Mouse (Mus musculus) liver, embryonic 14.5 days (tissue): ENCODE results near the gene Eml5. TPM values are rescaled to one million over a fixed set of nuclear protein-coding genes. Genes with fewer than 3 reads are reported as not detected.

ENCODE experiments used
- ATAC-seq: fragments of 200-750 bp; cut with Nextera tagmentation; 2 replicates; pipeline ENCODE4 v1.8.0; 2017; ENCODE audit warnings: moderate number of reproducible peaks, mild to moderate bottlenecking, moderate library complexity; ENCODE audit not compliant: insufficient read depth
- DNase-seq, 3 experiments: peaks; one replicate each; pipeline ENCODE4 v3.0.0-alpha.2; 2012 to 2013; ENCODE audit warnings: low read depth in 3 of 3, low spot score in 3 of 3
- H3K27ac ChIP-seq: fragments of 300-500 bp; sonication (generic); 2 replicates; pipeline ENCODE4 v1.5.1; 2014; ENCODE audit warnings: moderate library complexity, mild to moderate bottlenecking, control low read depth, inconsistent platforms
- H3K27me3 ChIP-seq: fragments of 300-500 bp; sonication (generic); 2 replicates; pipeline ENCODE4 v1.6.1; 2014; ENCODE audit warnings: mild to moderate bottlenecking, low read length, moderate library complexity; ENCODE audit not compliant: control insufficient read depth, insufficient read depth
- H3K36me3 ChIP-seq: fragments of 300-500 bp; sonication (generic); replicated peaks from 2 replicates; pipeline ENCODE4 v1.6.1; 2014; ENCODE audit warnings: low read depth; ENCODE audit not compliant: control insufficient read depth, insufficient read depth
- H3K4me1 ChIP-seq, 2 experiments: fragments of 200-500 bp in 1 of 2; fragments of 300-500 bp in 1 of 2; sonication (generic) in 1 of 2; replicated peaks; 2 replicates each; pipeline ENCODE4 v1.6.1; 2012 to 2014; ENCODE audit warnings: antibody characterized with exemption in 1 of 2, inconsistent platforms in 1 of 2, low read length in 1 of 2; ENCODE audit not compliant: control insufficient read depth in 2 of 2, insufficient read depth in 2 of 2
- H3K4me2 ChIP-seq: fragments of 300-500 bp; sonication (generic); 2 replicates; pipeline ENCODE4 v1.6.1; 2014; ENCODE audit warnings: low read depth, mild to moderate bottlenecking, control low read depth, moderate library complexity
- H3K4me3 ChIP-seq, 2 experiments: fragments of 200-500 bp in 1 of 2; fragments of 300-500 bp in 1 of 2; sonication (generic) in 1 of 2; 2 replicates each; pipeline ENCODE4 v1.5.1; 2012 to 2014; ENCODE audit warnings: low read depth in 2 of 2, low read length in 2 of 2, mild to moderate bottlenecking in 2 of 2, control low read depth in 1 of 2, inconsistent platforms in 1 of 2, moderate library complexity in 1 of 2; ENCODE audit not compliant: insufficient read depth in 1 of 2
- H3K9ac ChIP-seq: fragments of 300-500 bp; sonication (generic); replicated peaks from 2 replicates; pipeline ENCODE4 v1.6.1; 2014; ENCODE audit warnings: mild to moderate bottlenecking, control low read depth, moderate library complexity
- H3K9me3 ChIP-seq: fragments of 300-500 bp; sonication (generic); 2 replicates; pipeline ENCODE4 v1.6.1; 2016; ENCODE audit warnings: low read length, mixed read lengths; ENCODE audit not compliant: control insufficient read depth
- CTCF ChIP-seq: IDR thresholded peaks from 2 replicates; pipeline ENCODE4 v1.5.1; 2016; ENCODE audit warnings: antibody characterized with exemption, low read depth, control low read depth
- EP300 ChIP-seq: IDR thresholded peaks from 2 replicates; pipeline ENCODE4 v1.6.1; 2016; ENCODE audit warnings: antibody characterized with exemption, low read depth
- WGBS: fragments of 180-500 bp; shearing (Covaris S2); extraction: QIAGEN DNeasy Blood & Tissue Kit; methylation state at CpG from one replicate; pipeline ENCODE4 v1.1.7; 2014; ENCODE audit not compliant: insufficient replicate concordance; 5-methylcytosine and 5-hydroxymethylcytosine counted together
- polyA plus RNA-seq, 2 experiments: library from polyadenylated mRNA; depleted of rRNA in 1 of 2; stranded (reverse) in 1 of 2; unstranded in 1 of 2; fragments of >200 nt; fragmentation: Nextera tagmentation in 1 of 2; extraction: Ambion mirVana in 1 of 2; gene quantifications; 2 replicates each; pipeline versions ENCODE4 v1.2.1 to v1.2.3; 2012 to 2014

Eml5 gene
- polyA plus RNA-seq, 2 experiments = 0.22 to 1.1 TPM

GRCm38 (mm10) chr12:98820781-98821180 is 80.5 kb downstream of the Eml5 start:
- H3K27ac ChIP-seq = no peak overlapping the region
- H3K27me3 ChIP-seq = no peaks in the 10 kb centered on the region
- no peak for DNase-seq
- ATAC-seq = no peak
- no peaks in the 10 kb centered on the region for H3K36me3 ChIP-seq
- H3K4me3 ChIP-seq = no peak overlapping the region
- H3K9me3 ChIP-seq = no peaks in the 10 kb centered on the region
- WGBS = 71% methylated on average over 2 of the region's 2 CpGs
- H3K4me1 ChIP-seq = no peaks in the 10 kb centered on the region
- TF ChIP-seq EP300 (no peak), CTCF (no peak)
- H3K9ac ChIP-seq = no peak overlapping the region
- no peak overlapping the region for H3K4me2 ChIP-seq

DNA sequence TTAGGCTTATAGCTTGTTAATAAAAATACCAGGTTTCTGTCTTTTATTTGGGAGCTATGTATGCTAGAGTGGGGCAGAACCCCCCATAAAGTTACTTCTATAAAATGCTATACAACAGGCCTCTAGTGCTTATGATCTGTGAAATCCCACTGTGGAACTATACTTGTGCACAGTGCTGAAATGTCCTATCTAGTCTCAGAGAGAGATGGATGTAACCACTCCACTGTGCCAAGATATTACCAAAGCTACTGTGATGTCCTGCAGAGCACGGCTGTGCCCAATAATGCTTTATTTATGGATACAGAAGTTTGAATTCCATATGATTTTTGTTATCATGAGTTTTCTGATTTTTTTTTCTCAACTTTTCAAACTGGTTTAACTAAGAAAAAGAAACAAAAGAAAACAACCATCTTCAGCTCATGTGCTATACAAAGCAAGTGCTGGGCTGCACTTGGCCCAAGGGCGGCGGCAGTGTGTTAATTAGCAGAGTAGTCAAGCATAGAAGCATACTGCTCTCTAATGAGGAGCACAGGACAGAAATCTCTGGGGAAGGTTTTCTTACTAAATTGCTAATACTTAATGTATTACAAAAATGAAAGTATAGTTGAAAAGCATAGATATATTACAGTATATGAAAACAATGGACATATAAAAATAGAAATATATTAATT is 97.1 kb downstream of the Eml5 start:
- TF ChIP-seq CTCF (no peak), EP300 (no peak)
- no peak overlapping the region for H3K27ac ChIP-seq
- no peak overlapping the region for H3K4me3 ChIP-seq
- 75% methylated on average over 3 of the region's 3 CpGs for WGBS
- no peak overlapping the region for H3K4me2 ChIP-seq
- no peaks in the 10 kb centered on the region for H3K27me3 ChIP-seq
- ATAC-seq (no peak), DNase-seq (no peak)
- no peaks in the 10 kb centered on the region for H3K9me3 ChIP-seq
- H3K4me1 ChIP-seq = no peaks in the 10 kb centered on the region
- H3K9ac ChIP-seq = no peak overlapping the region
- H3K36me3 ChIP-seq = no peaks in the 10 kb centered on the region

- WGBS = 50% methylated on average over 3 of the region's 3 CpGs
- no peaks in the 10 kb centered on the region for H3K36me3 ChIP-seq
- H3K27ac ChIP-seq = no peak overlapping the region
- DNase-seq (no peak), ATAC-seq (no peak)
- TF ChIP-seq EP300 (no peak), CTCF (no peak)
- no peak overlapping the region for H3K9ac ChIP-seq
- no peaks in the 10 kb centered on the region for H3K4me1 ChIP-seq
- H3K9me3 ChIP-seq = no peaks in the 10 kb centered on the region
- H3K4me3 ChIP-seq = no peak overlapping the region
- H3K4me2 ChIP-seq = no peak overlapping the region
- no peaks in the 10 kb centered on the region for H3K27me3 ChIP-seq
Observed at GRCm38 (mm10) chr12:98802245-98802644, 99.0 kb downstream of the Eml5 start.

- Histone ChIP-seq H3K36me3 (no peaks in the 10 kb centered on the region), H3K4me2 (no peak overlapping the region), H3K9me3 (no peaks in the 10 kb centered on the region), H3K4me1 (no peaks in the 10 kb centered on the region), H3K27ac (no peak overlapping the region), H3K9ac (no peak overlapping the region), H3K4me3 (no peak overlapping the region), H3K27me3 (no peaks in the 10 kb centered on the region)
- ATAC-seq = no peak
- no peak for TF ChIP-seq CTCF
- TF ChIP-seq EP300 = no peak
- WGBS = 32% methylated on average over 5 of the region's 5 CpGs
- DNase-seq = no peak
Observed at GRCm38 (mm10) chr12:98800334-98800733, 101.0 kb downstream of the Eml5 start.

DNA sequence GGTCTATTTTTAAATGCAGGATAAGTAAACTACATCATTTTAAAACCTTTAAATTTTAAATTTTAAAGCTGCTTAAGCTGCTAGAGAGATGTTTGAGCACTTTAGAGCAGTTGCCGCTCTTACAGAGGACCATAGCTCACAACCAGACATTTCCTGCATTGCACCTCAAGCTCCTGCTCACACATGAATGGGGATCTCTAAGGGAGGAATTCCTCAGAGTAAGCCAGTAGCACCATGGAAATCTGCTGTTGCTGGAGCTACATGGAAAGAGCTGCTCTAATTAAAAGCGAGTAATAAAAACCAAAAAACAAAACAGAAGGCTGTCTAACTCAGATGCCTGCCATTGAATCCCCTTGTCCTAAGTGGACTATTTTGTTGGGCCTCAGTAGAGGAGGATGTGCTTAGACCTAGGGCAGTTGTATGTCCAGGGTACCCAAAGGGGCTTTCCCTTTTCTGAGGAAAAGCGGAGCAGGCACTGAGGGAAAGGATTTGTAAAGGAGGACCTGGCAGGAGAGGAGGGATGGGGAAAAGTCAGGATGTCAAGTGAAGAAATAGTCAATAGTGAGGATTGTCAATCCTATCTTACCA is 105.5 kb downstream of the Eml5 start:
- Histone ChIP-seq H3K27ac (no peak overlapping the region), H3K4me3 (no peak overlapping the region), H3K4me1 (no peaks in the 10 kb centered on the region), H3K9ac (no peak overlapping the region), H3K27me3 (no peaks in the 10 kb centered on the region), H3K36me3 (peaks cover under 1% of the 10 kb centered on the region), H3K4me2 (no peak overlapping the region), H3K9me3 (no peaks in the 10 kb centered on the region)
- ATAC-seq = no peak
- DNase-seq = no peak
- TF ChIP-seq CTCF (no peak), EP300 (no peak)
- WGBS = 88% methylated on average over 3 of the region's 3 CpGs
